Mouse (Mus musculus): ENCODE measurements around the gene Fbxo27. TPM values are rescaled to one million over a fixed set of nuclear protein-coding genes. Genes with fewer than 3 reads are reported as not detected.

The Fbxo27 gene
- polyA plus RNA-seq (2014; fragmentation: Illumina TruSeq; extraction: RNeasy Lipid Tissue Mini Kit (QIAGEN cat#74804); ENCODE audit: low read depth, low replicate concordance) = 0.76 TPM

GRCm38 (mm10) chr7:28692545-28693320 is at the start of gene Fbxo27:
Fbxo27 (plus strand) TSS chr7:28692849.

GRCm38 (mm10) chr7:28716590-28717281 is 24.1 kb downstream of the Fbxo27 start, which contains the start of gene Fbxo17:
Fbxo17 (plus strand) TSS chr7:28716804.

GRCm38 (mm10) chr7:28741709-28742438 is 49.2 kb downstream of the Fbxo27 start, which contains the start of the genes Mrps12 and Sars2:
Mrps12 (minus strand) TSS chr7:28741820.
Sars2 (plus strand) TSS chr7:28741992.

Other genes with a start within 250 kb of the Fbxo27 start
- 0.94 TPM for gene Lrfn1, start 240.9 kb upstream of the Fbxo27 start, polyA plus RNA-seq (2014; fragmentation: Illumina TruSeq; extraction: RNeasy Lipid Tissue Mini Kit (QIAGEN cat#74804); ENCODE audit: low read depth, low replicate concordance)
- gene Ifnl2, start 182.4 kb upstream of the Fbxo27 start, polyA plus RNA-seq (2014; fragmentation: Illumina TruSeq; extraction: RNeasy Lipid Tissue Mini Kit (QIAGEN cat#74804); ENCODE audit: low read depth, low replicate concordance) = not detected
- gene Ifnl3, start 170.0 kb upstream of the Fbxo27 start, polyA plus RNA-seq (2014; fragmentation: Illumina TruSeq; extraction: RNeasy Lipid Tissue Mini Kit (QIAGEN cat#74804); ENCODE audit: low read depth, low replicate concordance) = not detected
- gene Sycn, start 152.0 kb upstream of the Fbxo27 start, polyA plus RNA-seq (2014; fragmentation: Illumina TruSeq; extraction: RNeasy Lipid Tissue Mini Kit (QIAGEN cat#74804); ENCODE audit: low read depth, low replicate concordance) = not detected
- gene Nccrp1, start 145.6 kb upstream of the Fbxo27 start, polyA plus RNA-seq (2014; fragmentation: Illumina TruSeq; extraction: RNeasy Lipid Tissue Mini Kit (QIAGEN cat#74804); ENCODE audit: low read depth, low replicate concordance) = not detected
- gene Samd4b, start 94.7 kb upstream of the Fbxo27 start, polyA plus RNA-seq (2014; fragmentation: Illumina TruSeq; extraction: RNeasy Lipid Tissue Mini Kit (QIAGEN cat#74804); ENCODE audit: low read depth, low replicate concordance) = 22.0 TPM
- gene Pak4, start 94.7 kb upstream of the Fbxo27 start, polyA plus RNA-seq (2014; fragmentation: Illumina TruSeq; extraction: RNeasy Lipid Tissue Mini Kit (QIAGEN cat#74804); ENCODE audit: low read depth, low replicate concordance) = 6.9 TPM
- gene Acp7, start 61.5 kb upstream of the Fbxo27 start, polyA plus RNA-seq (2014; fragmentation: Illumina TruSeq; extraction: RNeasy Lipid Tissue Mini Kit (QIAGEN cat#74804); ENCODE audit: low read depth, low replicate concordance) = not detected
- 1.4 TPM for gene Fbxo17, start 24.0 kb downstream of the Fbxo27 start, polyA plus RNA-seq (2014; fragmentation: Illumina TruSeq; extraction: RNeasy Lipid Tissue Mini Kit (QIAGEN cat#74804); ENCODE audit: low read depth, low replicate concordance)
- gene Mrps12, start 49.0 kb downstream of the Fbxo27 start, polyA plus RNA-seq (2014; fragmentation: Illumina TruSeq; extraction: RNeasy Lipid Tissue Mini Kit (QIAGEN cat#74804); ENCODE audit: low read depth, low replicate concordance) = 85.7 TPM
- 13.4 TPM for gene Sars2, start 49.1 kb downstream of the Fbxo27 start, polyA plus RNA-seq (2014; fragmentation: Illumina TruSeq; extraction: RNeasy Lipid Tissue Mini Kit (QIAGEN cat#74804); ENCODE audit: low read depth, low replicate concordance)
- gene Ccer2, start 63.3 kb downstream of the Fbxo27 start, polyA plus RNA-seq (2014; fragmentation: Illumina TruSeq; extraction: RNeasy Lipid Tissue Mini Kit (QIAGEN cat#74804); ENCODE audit: low read depth, low replicate concordance) = not detected
- 109 TPM for gene Sirt2, start 73.9 kb downstream of the Fbxo27 start, polyA plus RNA-seq (2014; fragmentation: Illumina TruSeq; extraction: RNeasy Lipid Tissue Mini Kit (QIAGEN cat#74804); ENCODE audit: low read depth, low replicate concordance)
- gene Nfkbib, start 74.7 kb downstream of the Fbxo27 start, polyA plus RNA-seq (2014; fragmentation: Illumina TruSeq; extraction: RNeasy Lipid Tissue Mini Kit (QIAGEN cat#74804); ENCODE audit: low read depth, low replicate concordance) = 32.4 TPM
- 2.2 TPM for gene Rinl, start 96.1 kb downstream of the Fbxo27 start, polyA plus RNA-seq (2014; fragmentation: Illumina TruSeq; extraction: RNeasy Lipid Tissue Mini Kit (QIAGEN cat#74804); ENCODE audit: low read depth, low replicate concordance)
- 198 TPM for gene Hnrnpl, start 115.7 kb downstream of the Fbxo27 start, polyA plus RNA-seq (2014; fragmentation: Illumina TruSeq; extraction: RNeasy Lipid Tissue Mini Kit (QIAGEN cat#74804); ENCODE audit: low read depth, low replicate concordance)
- gene Ech1, start 132.4 kb downstream of the Fbxo27 start, polyA plus RNA-seq (2014; fragmentation: Illumina TruSeq; extraction: RNeasy Lipid Tissue Mini Kit (QIAGEN cat#74804); ENCODE audit: low read depth, low replicate concordance) = 2,567 TPM
- 109 TPM for gene Lgals4, start 141.0 kb downstream of the Fbxo27 start, polyA plus RNA-seq (2014; fragmentation: Illumina TruSeq; extraction: RNeasy Lipid Tissue Mini Kit (QIAGEN cat#74804); ENCODE audit: low read depth, low replicate concordance)
- gene Lgals7, start 171.0 kb downstream of the Fbxo27 start, polyA plus RNA-seq (2014; fragmentation: Illumina TruSeq; extraction: RNeasy Lipid Tissue Mini Kit (QIAGEN cat#74804); ENCODE audit: low read depth, low replicate concordance) = 1.3 TPM
- 1.0 TPM for gene Capn12, start 188.6 kb downstream of the Fbxo27 start, polyA plus RNA-seq (2014; fragmentation: Illumina TruSeq; extraction: RNeasy Lipid Tissue Mini Kit (QIAGEN cat#74804); ENCODE audit: low read depth, low replicate concordance)

Data from heart, adult 10 weeks (tissue).